ENCODE assay signal across 41 mouse cellular contexts in the genomic region with DNA sequence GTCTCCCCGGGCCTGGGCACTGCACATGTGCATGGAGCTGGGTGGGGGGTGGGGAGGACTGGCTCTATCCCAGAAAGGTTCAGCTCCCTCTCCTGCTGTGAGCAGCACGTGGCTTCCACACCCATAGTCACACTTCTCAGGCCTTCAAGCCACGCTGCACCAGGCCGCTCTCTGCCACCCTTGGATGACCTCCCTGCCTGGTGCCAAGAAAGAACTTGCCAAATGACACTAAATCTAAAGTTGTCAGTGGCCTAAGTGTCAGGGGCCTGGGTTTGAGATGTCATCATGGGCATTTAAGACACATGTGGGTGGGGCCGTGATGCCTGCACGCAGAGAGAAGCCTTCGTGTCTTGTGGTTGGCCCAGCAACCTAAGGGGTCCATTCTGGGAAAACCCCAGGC. TPM values are rescaled to one million over a fixed set of nuclear protein-coding genes. Genes with fewer than 3 reads are reported as not detected.
DNase-seq lines count a peak whose midpoint lies in the region; ATAC-seq lines count a peak whose summit lies in the region.
"Had no signal": no experiment of that assay in that cellular context is flagged by ENCODE, and none has a peak within 500 bp of the region (broad histone marks: within the 10 kb centered on the region; RNA-seq: fewer than 3 reads in every experiment).

No protein-coding gene starts in this region.

- WGBS in kidney, embryonic 16.5 days: 70% methylated on average over 7 of the region's 7 CpGs

- no peak overlapping the region for H3K4me2 ChIP-seq in kidney, embryonic 16.5 days (replicated peaks; ENCODE audit: low read depth, low read length)
- H3K4me2 ChIP-seq: heart, embryonic 11.5 days; hindbrain, embryonic 12.5 days; intestine, embryonic 15.5 days; limb, embryonic 13.5 days; liver, embryonic 12.5 days; midbrain, embryonic 12.5 days; neural tube, embryonic 13.5 days had no signal

- H3K9ac ChIP-seq in kidney, embryonic 16.5 days (replicated peaks; ENCODE audit: low read length): no peak overlapping the region
- H3K9ac ChIP-seq: hindbrain, embryonic 12.5 days; intestine, embryonic 15.5 days; limb, embryonic 13.5 days; liver, embryonic 12.5 days; midbrain, embryonic 12.5 days; neural tube, embryonic 13.5 days had no signal

- H3K27me3 ChIP-seq in kidney, embryonic 16.5 days (ENCODE audit: insufficient read depth, low read length): peaks cover 16% of the 10 kb centered on the region
- H3K27me3 ChIP-seq: megakaryocyte, embryonic 14.5 days had no signal

- peaks cover 23% of the 10 kb centered on the region for H3K4me1 ChIP-seq in kidney, embryonic 16.5 days (ENCODE audit: insufficient read depth, low read length)

- no peaks in the 10 kb centered on the region for H3K36me3 ChIP-seq in kidney, embryonic 16.5 days (ENCODE audit: insufficient read depth, low read length)
- H3K36me3 ChIP-seq: G1E; hindbrain, embryonic 12.5 days; intestine, embryonic 15.5 days; limb, embryonic 13.5 days; liver, embryonic 12.5 days; midbrain, embryonic 12.5 days; neural tube, embryonic 13.5 days had no signal

- H3K9me3 ChIP-seq in kidney, embryonic 16.5 days (ENCODE audit: low read length): no peaks in the 10 kb centered on the region
- H3K9me3 ChIP-seq: G1E; hindbrain, embryonic 12.5 days; intestine, embryonic 15.5 days; limb, embryonic 13.5 days; liver, embryonic 12.5 days; megakaryocyte, embryonic 14.5 days; midbrain, embryonic 12.5 days; neural tube, embryonic 13.5 days had no signal

- H3K4me3 ChIP-seq in kidney, embryonic 16.5 days (ENCODE audit: low read length): no peak overlapping the region
- H3K4me3 ChIP-seq: gastrocnemius, adult 2 months; hindbrain, embryonic 12.5 days; intestine, embryonic 15.5 days; limb, embryonic 13.5 days; liver, embryonic 12.5 days; megakaryocyte, embryonic 14.5 days; midbrain, embryonic 12.5 days; myocyte; neural tube, embryonic 13.5 days had no signal

- no peak overlapping the region for H3K27ac ChIP-seq in kidney, embryonic 16.5 days (ENCODE audit: low read length)
- H3K27ac ChIP-seq: gastrocnemius, adult 2 months; hindbrain, embryonic 12.5 days; hindbrain, postnatal 0 days; intestine, embryonic 15.5 days; limb, embryonic 13.5 days; liver, embryonic 12.5 days; midbrain, embryonic 12.5 days; neural tube, embryonic 13.5 days; stomach, postnatal 0 days had no signal

- DNase-seq in adrenal gland, adult 2 months: peak; percentile 41
- no peak for DNase-seq in adrenal gland, adult 18-20 months (ENCODE audit: low spot score in 2 of 2)
- peak; percentile 84 for DNase-seq in kidney, adult 11 months
- peak; percentile 72 to 88 for DNase-seq in kidney, postnatal 25 days
- DNase-seq in kidney, postnatal 10 days: no peak
- DNase-seq in natural killer cell, adult 2 months (ENCODE audit: low spot score in 2 of 2): peak; percentile 62 to 77
- DNase-seq in frontal cortex, postnatal 14 days (ENCODE audit: low spot score in 2 of 2): no peak
- DNase-seq: cerebellum, adult 11 months; cerebellum, postnatal 36 days; gastrocnemius, adult 2 months; gastrocnemius, postnatal 36 days; heart, adult 18-20 months; heart, postnatal 36 days; lung, adult 18-20 months; lung, postnatal 4 days; right cerebral cortex, postnatal 4 days; thymus, adult 18-20 months; thymus, postnatal 25 days had no signal

- no peak for ATAC-seq in kidney, embryonic 16.5 days (ENCODE audit: low FRiP score, low TSS enrichment)
- ATAC-seq: forebrain, embryonic 14.5 days; hindbrain, postnatal 0 days; intestine, embryonic 15.5 days; liver, embryonic 12.5 days; lung, postnatal 0 days had no signal

RNA-seq across cellular contexts. Expression of gene Adap1, which starts 5.0 kb away (rescaled TPM):
- 1 to 10 TPM; 4.9 to 5.0 TPM for total RNA-seq in adrenal gland, adult 2 months (2021)
- 8.6 and 10.5 TPM in 2 replicates for polyA plus RNA-seq in adrenal gland, adult 2 months (2012; rRNA removed)
- total RNA-seq in adrenal gland, adult 18-20 months (2021): 10 to 100 TPM in 1 of 2 experiments, 1 to 10 TPM in 1; 4.5 to 11.6 TPM
- 1.1 and 1.7 TPM in 2 replicates for polyA plus RNA-seq in kidney, embryonic 16.5 days (2015; fragmentation: Nextera tagmentation; extraction: Ambion mirVana)

RNA-seq across cellular contexts. Expression of gene Cox19, which starts 30.8 kb away (rescaled TPM):
- 10 to 100 TPM; 81.2 to 85.7 TPM for total RNA-seq in adrenal gland, adult 2 months (2021)
- polyA plus RNA-seq in adrenal gland, adult 2 months (2012; rRNA removed): 97.6 and 107 TPM in 2 replicates
- total RNA-seq in adrenal gland, adult 18-20 months (2021): 100 to 1,000 TPM in 1 of 2 experiments, 10 to 100 TPM in 1; 75.7 to 130 TPM
- 99.3 and 104 TPM in 2 replicates for polyA plus RNA-seq in kidney, embryonic 16.5 days (2015; fragmentation: Nextera tagmentation; extraction: Ambion mirVana)

RNA-seq across cellular contexts. Expression of gene Cyp2w1, which starts 32.0 kb away (rescaled TPM):
- not detected for total RNA-seq in adrenal gland, adult 2 months (2021)
- not detected in 2 replicates for polyA plus RNA-seq in adrenal gland, adult 2 months (2012; rRNA removed)
- not detected for total RNA-seq in adrenal gland, adult 18-20 months (2021)
- not detected in 2 replicates for polyA plus RNA-seq in kidney, embryonic 16.5 days (2015; fragmentation: Nextera tagmentation; extraction: Ambion mirVana)
- total RNA-seq: G1E; gastrocnemius, adult 2 months; gastrocnemius, postnatal 36 days; heart, adult 18-20 months; heart, postnatal 36 days; hindbrain, postnatal 0 days; layer of hippocampus, postnatal 10 days; left cerebral cortex, adult 18-20 months; left cerebral cortex, postnatal 36 days; midbrain, postnatal 0 days had no signal
- polyA plus RNA-seq: C2C12; forebrain, embryonic 14.5 days; frontal cortex, adult 2 months; G1E; heart, embryonic 11.5 days; heart, embryonic 16.5 days; hindbrain, postnatal 0 days; liver, embryonic 12.5 days; lung, postnatal 0 days; midbrain, postnatal 0 days; myocyte; neural tube, embryonic 13.5 days; spleen, adult 2 months had no signal

RNA-seq across cellular contexts. Expression of gene Gpr146, which starts 57.1 kb away (rescaled TPM):
- total RNA-seq in adrenal gland, adult 2 months (2021): 10 to 100 TPM in 1 of 2 experiments, 1 to 10 TPM in 1; 9.2 to 21.2 TPM
- polyA plus RNA-seq in adrenal gland, adult 2 months (2012; rRNA removed): 31.4 and 33.8 TPM in 2 replicates
- total RNA-seq in adrenal gland, adult 18-20 months (2021): 10 to 100 TPM; 11.0 to 23.9 TPM
- 6.6 and 6.7 TPM in 2 replicates for polyA plus RNA-seq in kidney, embryonic 16.5 days (2015; fragmentation: Nextera tagmentation; extraction: Ambion mirVana)

Comparison
In these comparisons a context has a peak if more than half of its experiments do, and no peak if none do; other contexts are left out.
1. DNase-seq: peak in adrenal gland, adult 2 months (single experiment), kidney, adult 11 months (single experiment), kidney, postnatal 25 days (2 of 2) and natural killer cell, adult 2 months (2 of 2); none in adrenal gland, adult 18-20 months (0 of 2), kidney, postnatal 10 days (single experiment) and frontal cortex, postnatal 14 days (0 of 2).